Mouse (Mus musculus): ENCODE results near the gene Phf7.
A peak's percentile ranks its signal among the peaks of the same experiment; 100 is the strongest.

Gene Phf7

DNA sequence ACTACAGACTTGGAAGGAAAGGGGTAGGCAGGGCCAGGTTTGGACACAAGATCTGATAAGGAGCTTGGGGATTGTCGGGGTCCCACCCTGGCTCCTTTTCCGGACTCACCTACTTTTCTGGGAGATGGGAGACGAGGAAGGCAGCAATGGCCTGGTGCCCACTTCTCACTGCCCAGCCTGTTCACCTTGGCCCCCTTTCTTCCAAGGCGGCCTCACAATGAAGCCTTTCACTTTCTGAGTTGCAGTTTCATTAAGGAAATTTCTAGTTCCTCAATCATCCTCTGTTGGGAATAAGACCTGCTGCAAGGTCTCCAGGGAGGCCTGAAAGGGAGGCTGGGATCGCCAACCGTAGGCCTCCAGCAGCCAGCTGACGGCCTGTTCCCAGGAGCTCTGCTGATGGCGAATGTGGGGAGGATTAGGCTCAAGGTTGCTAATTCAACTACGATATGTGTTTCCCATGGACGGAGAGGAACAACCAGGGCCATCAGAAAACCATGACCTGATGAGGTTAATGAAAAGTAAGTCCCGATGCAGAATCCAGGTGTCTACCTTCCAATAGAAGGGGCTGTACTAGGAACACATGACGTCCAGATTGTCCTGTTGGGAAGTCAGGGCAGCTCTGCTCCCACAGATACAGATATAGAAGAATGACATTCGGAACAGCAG lies 18.6 kb downstream of the Phf7 start:
- no peak for DNase-seq (ENCODE audit: low spot score in 2 of 2)

GRCm38 (mm10) chr14:31230442-31230841 lies 20.7 kb downstream of the Phf7 start:
- DNase-seq (ENCODE audit: low spot score in 2 of 2) = no peak

GRCm38 (mm10) chr14:31228234-31228633 lies 22.9 kb downstream of the Phf7 start:
- no peak for DNase-seq (ENCODE audit: low spot score in 2 of 2)

DNA sequence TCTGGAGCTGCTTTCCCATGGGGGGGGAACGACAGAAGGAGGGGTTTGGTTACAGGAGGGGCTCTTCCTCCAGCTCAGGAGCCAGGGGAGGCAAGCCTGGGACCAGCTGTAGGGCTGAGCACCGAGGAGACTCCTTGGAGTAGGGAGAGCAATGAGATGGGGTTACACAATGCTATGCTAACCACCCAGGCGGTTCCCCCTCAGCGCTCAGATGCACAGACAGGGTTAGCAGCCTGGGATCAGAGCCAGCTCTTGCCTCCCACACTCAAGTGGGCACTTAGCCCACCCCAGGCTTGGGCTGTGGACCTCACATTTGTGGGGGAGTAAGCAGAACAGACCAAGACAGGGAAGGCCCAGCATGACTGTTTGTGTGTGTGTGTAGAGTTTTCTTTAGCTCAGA lies 24.1 kb downstream of the Phf7 start:
- DNase-seq (ENCODE audit: low spot score in 2 of 2) = peak in 1 of 2 experiments; percentile 30

DNA sequence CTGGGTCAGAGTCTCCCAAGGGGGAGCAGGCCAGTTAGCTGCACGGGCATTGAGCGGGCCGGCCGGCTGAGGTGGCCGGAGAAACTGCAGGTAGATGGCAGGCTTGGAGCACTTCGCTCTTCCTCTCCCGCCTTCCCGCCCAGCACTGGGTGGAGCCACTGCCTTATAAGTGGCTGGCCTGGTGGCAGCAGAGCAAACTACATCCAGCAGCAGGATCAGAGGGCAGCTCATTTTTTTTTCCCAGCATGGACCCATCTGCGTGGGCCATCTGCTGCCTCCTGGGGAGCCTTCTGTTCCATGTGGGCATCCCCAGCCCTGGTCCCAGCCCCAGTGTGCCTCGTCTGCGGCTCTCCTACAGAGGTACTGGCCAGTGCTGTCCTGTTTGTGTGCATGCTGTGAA lies 33.5 kb downstream of the Phf7 start, which contains the start of gene Sema3g:
Gene Sema3g (plus strand): TSS at position 195 of the 400 bp plus-strand sequence.
- DNase-seq (ENCODE audit: low spot score in 2 of 2) = no peak

DNA sequence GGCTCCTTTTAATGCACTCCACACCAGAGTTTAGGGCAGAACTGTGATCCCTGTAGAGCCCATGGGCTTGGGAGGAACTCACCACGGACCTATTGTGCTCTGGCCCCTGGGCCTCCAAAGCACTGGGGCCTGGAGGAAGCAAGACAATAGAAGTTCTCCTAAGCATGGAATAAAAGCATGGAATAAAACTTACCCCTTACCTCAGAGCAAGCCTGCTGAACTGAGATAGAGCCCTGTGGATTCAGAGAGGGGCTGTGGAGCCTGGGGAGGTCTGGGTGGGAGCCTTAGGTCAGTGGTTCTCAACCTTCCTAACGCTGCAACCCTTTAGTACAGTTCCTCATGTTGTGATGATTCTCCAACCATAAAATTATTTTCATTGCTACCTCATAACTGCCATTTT lies 34.3 kb downstream of the Phf7 start, which contains the start of gene Nisch:
Gene Nisch (minus strand): TSS at position 101 of the 400 bp plus-strand sequence.
- DNase-seq (ENCODE audit: low spot score in 2 of 2) = no peak

GRCm38 (mm10) chr14:31215157-31216002 lies 35.7 kb downstream of the Phf7 start:
- DNase-seq (ENCODE audit: low spot score in 2 of 2) = peak in 1 of 2 experiments; percentile 47

- no peak for DNase-seq (ENCODE audit: low spot score in 2 of 2)
Observed at GRCm38 (mm10) chr14:31214684-31215083, 36.4 kb downstream of the Phf7 start.

DNA sequence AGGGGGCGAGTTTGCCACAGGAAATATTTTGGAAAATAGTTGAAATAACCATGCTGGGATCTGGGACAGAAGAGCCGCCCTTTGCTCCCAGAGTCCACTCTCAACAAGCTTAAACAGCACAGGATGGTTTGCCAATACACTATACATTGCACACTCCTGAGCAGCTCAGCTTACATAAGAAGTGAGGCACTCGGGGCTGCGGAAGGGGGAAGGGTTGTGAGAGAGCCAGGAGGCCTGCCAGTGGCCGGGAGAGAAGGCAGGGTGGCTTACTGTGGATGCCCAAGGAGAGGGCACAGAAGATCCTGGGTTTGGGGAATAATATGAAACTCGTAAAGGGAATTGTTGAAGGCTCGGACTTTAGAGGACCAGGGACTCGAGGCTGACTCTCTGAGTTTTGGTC lies 37.2 kb downstream of the Phf7 start:
- DNase-seq (ENCODE audit: low spot score in 2 of 2) = no peak

DNA sequence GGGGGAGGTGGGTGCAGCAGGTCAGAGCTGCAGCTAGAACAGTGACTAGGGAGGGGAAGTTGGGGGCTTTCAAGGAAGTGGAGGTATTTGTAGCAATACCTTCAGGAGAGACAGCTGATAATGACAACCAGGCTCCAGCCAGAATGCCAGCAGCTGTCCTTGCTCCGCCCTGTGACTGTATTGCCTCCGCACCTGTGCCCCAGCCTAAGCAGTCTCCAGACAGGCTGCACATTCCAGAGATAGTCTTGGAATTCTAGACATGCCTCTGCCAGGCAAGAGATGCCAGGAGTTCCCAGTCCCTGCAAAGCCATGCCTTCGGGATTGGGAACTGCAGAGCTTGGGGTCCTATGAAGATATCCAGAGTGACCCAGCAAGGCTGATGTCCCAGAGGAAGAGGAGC lies 38.6 kb downstream of the Phf7 start:
- no peak for DNase-seq (ENCODE audit: low spot score in 2 of 2)

GRCm38 (mm10) chr14:31211854-31212253 lies 39.3 kb downstream of the Phf7 start:
- no peak for DNase-seq (ENCODE audit: low spot score in 2 of 2)

GRCm38 (mm10) chr14:31209133-31209557 lies 42.0 kb downstream of the Phf7 start:
- DNase-seq (ENCODE audit: low spot score in 2 of 2) = no peak

DNA sequence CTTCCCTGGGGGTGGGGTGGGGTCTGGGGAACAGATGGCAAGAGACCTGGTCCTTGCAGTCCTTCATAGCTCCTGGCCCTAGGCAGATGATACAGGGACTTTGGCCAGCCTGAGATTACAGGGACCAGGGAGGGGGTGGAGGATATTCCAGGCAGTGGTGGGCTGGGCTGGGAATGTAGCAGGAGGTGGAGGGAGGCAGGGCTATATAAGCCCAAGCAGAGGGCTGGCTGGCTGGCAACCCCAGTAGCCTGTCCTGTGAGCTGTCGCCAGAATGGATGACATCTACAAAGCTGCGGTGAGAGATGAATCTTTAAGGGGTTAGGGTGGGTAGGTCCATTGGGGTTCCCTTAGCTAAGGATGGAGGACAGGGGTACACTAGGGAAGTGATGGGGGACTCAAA lies 43.0 kb downstream of the Phf7 start, which contains the start of gene Tnnc1:
Gene Tnnc1 (plus strand): TSS at position 229 of the 400 bp plus-strand sequence.
- DNase-seq (ENCODE audit: low spot score in 2 of 2) = no peak

GRCm38 (mm10) chr14:31207070-31207830 lies 43.9 kb downstream of the Phf7 start:
- DNase-seq (ENCODE audit: low spot score in 2 of 2) = no peak

DNA sequence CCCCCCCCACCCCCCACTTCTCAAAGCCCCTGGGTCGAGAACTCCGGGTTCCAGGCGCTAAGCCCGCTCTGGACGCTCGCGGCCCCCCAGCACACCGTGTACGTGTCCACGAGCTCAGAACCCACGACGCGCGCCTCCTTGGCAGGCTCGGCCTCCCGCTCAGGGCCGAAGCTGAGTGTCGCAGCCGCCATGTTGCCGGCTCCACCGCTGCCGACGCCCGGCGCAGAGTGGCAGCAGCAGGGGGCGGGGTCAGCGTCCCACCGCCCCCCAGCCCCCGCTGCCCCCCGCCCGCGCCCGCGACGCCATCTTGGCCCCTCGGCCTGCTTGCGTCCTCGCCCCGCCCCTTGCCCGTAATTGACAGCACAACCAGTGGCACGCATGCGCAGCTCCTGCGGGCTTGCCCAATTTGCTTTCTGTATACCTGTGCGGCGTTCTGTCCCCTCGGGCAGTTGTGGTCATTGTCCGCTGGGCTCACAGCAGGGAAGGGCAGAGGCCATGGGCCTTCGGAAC lies 44.6 kb downstream of the Phf7 start:
- peak; percentile 89 to 90 for DNase-seq (ENCODE audit: low spot score in 2 of 2)

DNA sequence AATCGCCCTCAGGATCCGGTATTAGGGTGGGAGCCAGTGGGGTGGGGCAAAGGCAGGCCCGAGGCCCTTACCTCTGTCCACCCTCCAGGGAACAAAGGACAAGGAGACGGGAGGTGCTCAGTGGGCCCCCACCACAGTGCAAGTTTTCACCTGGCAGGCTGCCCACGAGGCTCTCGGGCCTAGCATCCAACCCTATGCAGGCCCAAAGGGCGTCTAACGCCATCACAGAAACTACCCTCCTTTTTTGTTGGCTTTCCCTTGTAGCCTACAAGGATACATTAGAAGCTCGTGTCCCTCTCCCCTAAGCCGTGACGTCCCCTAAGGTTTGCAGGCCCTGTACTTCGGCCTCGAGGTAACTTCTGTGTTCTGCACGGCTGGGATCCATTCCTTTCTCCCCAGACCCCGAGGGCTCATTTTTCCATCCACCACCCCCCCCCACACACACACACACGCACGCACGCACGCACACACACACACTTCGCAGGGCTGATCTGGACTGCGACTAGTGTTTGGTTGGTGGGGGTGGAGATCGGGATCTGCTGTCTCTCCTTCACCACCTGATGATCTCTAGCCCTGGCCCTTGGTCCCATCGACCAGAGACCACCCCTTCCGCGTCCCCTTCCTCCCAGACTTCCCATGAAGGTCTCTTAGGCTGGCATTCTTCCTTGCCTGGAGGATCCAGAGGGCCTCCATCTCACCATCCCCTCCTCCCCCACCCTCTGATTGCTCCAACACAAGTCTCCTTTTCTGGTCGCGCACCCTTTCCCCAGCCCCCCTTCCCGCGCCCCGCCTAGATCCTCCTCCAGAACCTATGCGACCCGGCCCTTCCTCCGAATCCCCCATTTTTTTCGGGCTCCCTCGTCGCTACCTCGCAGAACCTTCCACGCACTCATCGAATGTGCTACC lies 45.3 kb downstream of the Phf7 start:
- DNase-seq (ENCODE audit: low spot score in 2 of 2) = peak in 1 of 2 experiments; percentile 18

DNA sequence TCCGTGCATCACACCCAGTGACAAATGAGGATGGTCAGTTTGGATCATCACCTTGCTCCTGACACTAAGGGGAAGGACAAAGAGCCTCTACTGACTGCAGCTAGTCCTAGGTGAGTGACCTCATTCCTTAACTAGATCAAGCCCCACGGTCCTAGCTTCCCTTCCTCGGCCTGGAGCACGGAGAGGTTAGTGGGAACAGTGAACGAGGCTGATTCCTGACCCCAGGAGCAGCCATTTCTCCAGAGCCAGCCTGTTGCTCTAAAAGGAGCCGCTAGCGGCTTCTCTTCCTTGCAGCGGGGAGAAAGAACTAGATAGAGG lies 45.9 kb downstream of the Phf7 start:
- no peak for DNase-seq (ENCODE audit: low spot score in 2 of 2)

DNA sequence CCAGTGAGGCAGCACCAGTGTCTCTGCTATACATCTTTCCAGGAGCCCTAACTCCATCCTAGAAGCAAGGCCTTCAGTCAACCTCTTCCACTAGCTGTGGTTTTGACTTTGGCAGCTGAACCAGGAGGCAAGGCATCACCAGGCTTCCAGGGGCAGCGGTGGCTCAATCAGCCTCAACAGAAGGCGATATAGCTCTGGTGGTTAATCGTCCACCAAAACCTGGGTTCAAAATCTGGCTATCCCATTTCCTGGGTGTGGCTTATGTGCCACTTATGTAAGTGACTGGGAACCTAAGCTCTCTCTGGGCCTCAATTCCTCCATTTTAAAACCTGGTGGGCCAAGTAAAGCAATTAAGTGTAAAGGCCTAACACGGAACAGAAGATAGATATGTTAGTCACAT lies 46.3 kb downstream of the Phf7 start:
- DNase-seq (ENCODE audit: low spot score in 2 of 2) = no peak

- no peak for DNase-seq (ENCODE audit: low spot score in 2 of 2)
Observed at GRCm38 (mm10) chr14:31200038-31200437, 51.1 kb downstream of the Phf7 start.

DNA sequence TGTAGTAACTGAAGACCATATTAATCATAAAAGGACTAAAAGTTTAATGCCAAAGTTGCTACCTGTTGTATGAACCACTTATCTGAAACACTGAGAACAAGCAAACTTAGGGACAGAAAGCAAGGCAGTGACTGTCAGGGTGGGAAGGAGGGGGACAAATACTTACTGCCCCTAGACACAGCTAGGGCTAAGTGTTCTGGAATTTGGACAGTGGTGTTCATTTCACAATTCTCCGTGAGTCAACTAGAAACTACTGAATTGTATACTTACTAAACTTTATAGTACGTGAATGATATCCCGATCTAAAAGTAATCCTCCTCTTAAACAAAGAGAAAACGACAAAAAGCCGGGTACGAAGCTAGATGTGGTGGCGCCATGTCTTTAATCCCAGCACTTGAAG lies 51.5 kb downstream of the Phf7 start:
- no peak for DNase-seq (ENCODE audit: low spot score in 2 of 2)
